7 mouse cellular contexts compared by ENCODE assay signal in the genomic region with DNA sequence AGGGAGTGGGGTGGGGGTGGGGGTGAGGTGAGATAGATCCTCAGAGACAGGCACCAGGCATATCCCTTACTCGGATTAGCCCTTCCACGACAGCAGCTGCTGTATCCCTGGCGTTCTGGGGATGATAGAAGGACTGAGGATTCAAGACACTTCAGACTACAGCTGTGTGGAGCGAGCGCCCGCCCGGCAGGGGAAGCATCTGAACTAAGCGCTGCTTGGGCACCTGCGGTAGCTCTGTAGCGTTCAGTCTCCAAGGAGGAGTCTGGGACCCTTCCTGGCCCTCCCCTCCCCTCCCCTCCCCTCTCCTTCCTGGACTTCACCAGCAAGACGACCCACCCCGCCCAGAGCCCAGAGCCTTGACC. TPM values are rescaled to one million over a fixed set of nuclear protein-coding genes. Genes with fewer than 3 reads are reported as not detected.
A peak's percentile ranks its signal among the peaks of the same experiment; 100 is the strongest.
DNase-seq lines count a peak whose midpoint lies in the region; ATAC-seq and TF ChIP-seq lines count a peak whose summit lies in the region.

No protein-coding gene starts in this region.

- peak overlapping the region; percentile 67; the same call in 1 of the 2 replicates for H3K27ac ChIP-seq in lung, embryonic 14.5 days (ENCODE audit: low read depth)
- no peak overlapping the region for H3K27ac ChIP-seq in embryonic facial prominence, embryonic 12.5 days
- H3K27ac ChIP-seq in neural tube, embryonic 12.5 days: no peak overlapping the region

- peak overlapping the region; percentile 88 for H3K4me2 ChIP-seq in lung, embryonic 14.5 days
- peak overlapping the region; percentile 80 for H3K4me2 ChIP-seq in embryonic facial prominence, embryonic 12.5 days (replicated peaks)
- H3K4me2 ChIP-seq in neural tube, embryonic 12.5 days (replicated peaks): peak overlapping the region; percentile 95

- DNase-seq in lung, embryonic 14.5 days: peak; percentile 31
- DNase-seq in lung, postnatal 36 days: no peak
- DNase-seq in layer of hippocampus, postnatal 36 days: no peak

- no peaks in the 10 kb centered on the region for H3K36me3 ChIP-seq in lung, embryonic 14.5 days (ENCODE audit: insufficient read depth)
- H3K36me3 ChIP-seq in embryonic facial prominence, embryonic 12.5 days: no peaks in the 10 kb centered on the region
- H3K36me3 ChIP-seq in neural tube, embryonic 12.5 days: no peaks in the 10 kb centered on the region

- ATAC-seq in lung, embryonic 14.5 days (ENCODE audit: insufficient read depth): peak; percentile 42; the same call in 1 of the 2 replicates
- ATAC-seq in embryonic facial prominence, embryonic 12.5 days (ENCODE audit: insufficient number of reproducible peaks, insufficient read depth, low FRiP score, low TSS enrichment): no peak
- peak; percentile 20 for ATAC-seq in inflammation-experienced regulatory T-cells, adult 6 months
- peak; percentile 69 for ATAC-seq in neural tube, embryonic 12.5 days (ENCODE audit: low FRiP score, low read depth)
- no peak for ATAC-seq in erythroid progenitor cell, adult 5-6 weeks (replicated peaks; ENCODE audit: low FRiP score, poor library complexity, severe bottlenecking)

- H3K4me1 ChIP-seq in lung, embryonic 14.5 days (ENCODE audit: insufficient read depth): peaks cover 7% of the 10 kb centered on the region; the same call in 1 of the 2 replicates
- peaks cover 19% of the 10 kb centered on the region for H3K4me1 ChIP-seq in embryonic facial prominence, embryonic 12.5 days
- peaks cover 19% of the 10 kb centered on the region for H3K4me1 ChIP-seq in neural tube, embryonic 12.5 days

- peaks cover 22% of the 10 kb centered on the region for H3K27me3 ChIP-seq in lung, embryonic 14.5 days (ENCODE audit: insufficient read depth, low read length)
- peaks cover 40% of the 10 kb centered on the region for H3K27me3 ChIP-seq in embryonic facial prominence, embryonic 12.5 days
- peaks cover 20% of the 10 kb centered on the region for H3K27me3 ChIP-seq in neural tube, embryonic 12.5 days (replicated peaks)

- TF ChIP-seq CTCF in lung, embryonic 14.5 days (IDR thresholded peaks at IDR 0.05; ENCODE audit: low read depth): no peak

- no peaks in the 10 kb centered on the region for H3K9me3 ChIP-seq in lung, embryonic 14.5 days (ENCODE audit: low read depth, low read length)
- H3K9me3 ChIP-seq in embryonic facial prominence, embryonic 12.5 days: no peaks in the 10 kb centered on the region
- H3K9me3 ChIP-seq in neural tube, embryonic 12.5 days: no peaks in the 10 kb centered on the region

- WGBS in lung, embryonic 14.5 days: under 1% methylated on average over 10 of the region's 12 CpGs
- WGBS in embryonic facial prominence, embryonic 12.5 days: 0% methylated on average over 6 of the region's 12 CpGs
- WGBS in neural tube, embryonic 12.5 days: 1% methylated on average over 12 of the region's 12 CpGs

- peak overlapping the region; percentile 40 for H3K4me3 ChIP-seq in lung, embryonic 14.5 days (ENCODE audit: low read depth, low read length)
- peak overlapping the region; percentile 38 for H3K4me3 ChIP-seq in embryonic facial prominence, embryonic 12.5 days
- H3K4me3 ChIP-seq in neural tube, embryonic 12.5 days: peak overlapping the region; percentile 45

- no peak overlapping the region for H3K9ac ChIP-seq in lung, embryonic 14.5 days
- H3K9ac ChIP-seq in embryonic facial prominence, embryonic 12.5 days: peak overlapping the region; percentile 19; the same call in 1 of the 2 replicates
- H3K9ac ChIP-seq in neural tube, embryonic 12.5 days: peak overlapping the region; percentile 46; the same call in 1 of the 2 replicates

RNA-seq across cellular contexts. Expression of gene Rasgef1a, which starts 54.6 kb away (rescaled TPM):
- 1.0 and 1.1 TPM in 2 replicates for polyA plus RNA-seq in lung, embryonic 14.5 days (2014; fragmentation: Nextera tagmentation; extraction: Ambion mirVana)
- polyA plus RNA-seq in embryonic facial prominence, embryonic 12.5 days (2016; fragmentation: Nextera tagmentation; extraction: Ambion mirVana): 0.12 and 0.27 TPM in 2 replicates
- polyA plus RNA-seq in inflammation-experienced regulatory T-cells, adult 6 months (2017; shearing (Covaris generic)): 1 to 10 TPM; 4.0 to 4.8 (median 4.6) TPM
- polyA plus RNA-seq in neural tube, embryonic 12.5 days (2016; fragmentation: Nextera tagmentation; extraction: Ambion mirVana): 0.20 and 0.24 TPM in 2 replicates
- total RNA-seq in layer of hippocampus, postnatal 36 days (2021): 100 to 1,000 TPM; 207 to 211 TPM
- not detected in 2 replicates for total RNA-seq in erythroid progenitor cell, adult 5-6 weeks (2015; ENCODE audit: low replicate concordance)
- not detected in 2 replicates for total RNA-seq in erythroid progenitor cell, adult 5-6 weeks (2017; ENCODE audit: low replicate concordance)

Comparison
In these comparisons a context has a peak if more than half of its experiments do, and no peak if none do; other contexts are left out.
1. ATAC-seq: peak in lung, embryonic 14.5 days (single experiment), inflammation-experienced regulatory T-cells, adult 6 months (single experiment) and neural tube, embryonic 12.5 days (single experiment); none in embryonic facial prominence, embryonic 12.5 days (single experiment) and erythroid progenitor cell, adult 5-6 weeks (single experiment).
2. Peak in every context shown above with its lines, with median percentiles within 50 percentile points of each other: H3K4me2 ChIP-seq and H3K4me3 ChIP-seq.